Mouse (Mus musculus) hindbrain, embryonic 15.5 days (tissue): ENCODE measurements around the gene Gm20388. TPM values are rescaled to one million over a fixed set of nuclear protein-coding genes. Genes with fewer than 3 reads are reported as not detected.
A peak's percentile ranks its signal among the peaks of the same experiment; 100 is the strongest.
"Not testable (repeated sequence)": the region's sequence is repeated elsewhere in the genome, so short reads cannot be mapped to it uniquely, and the experiment has no call there.

Experiments
- ATAC-seq: fragments of 200-750 bp; cut with Nextera tagmentation; 2 replicates; pipeline ENCODE4 v1.8.0; 2017; ENCODE audit warnings: low read depth, moderate number of reproducible peaks, moderate TSS enrichment; ENCODE audit not compliant: low FRiP score
- H3K27ac ChIP-seq: fragments of 300-500 bp; sonication (generic); replicated peaks from 2 replicates; pipeline ENCODE4 v1.5.1; 2015; ENCODE audit warnings: mild to moderate bottlenecking, inconsistent platforms
- H3K27me3 ChIP-seq: fragments of 300-500 bp; sonication (generic); 2 replicates; pipeline ENCODE4 v1.6.1; 2015; ENCODE audit warnings: control low read depth, inconsistent platforms
- H3K36me3 ChIP-seq: fragments of 300-500 bp; sonication (generic); 2 replicates; pipeline ENCODE4 v1.6.1; 2015; ENCODE audit warnings: control low read depth, inconsistent platforms
- H3K4me1 ChIP-seq: fragments of 300-500 bp; sonication (generic); replicated peaks from 2 replicates; pipeline ENCODE4 v1.6.1; 2015; ENCODE audit warnings: control low read depth, inconsistent platforms
- H3K4me2 ChIP-seq: fragments of 300-500 bp; sonication (generic); 2 replicates; pipeline ENCODE4 v1.6.1; 2015; ENCODE audit warnings: moderate library complexity, mild to moderate bottlenecking, inconsistent platforms
- H3K4me3 ChIP-seq: fragments of 300-500 bp; sonication (generic); 2 replicates; pipeline ENCODE4 v1.5.1; 2015; ENCODE audit warnings: mild to moderate bottlenecking, inconsistent platforms
- H3K9ac ChIP-seq: fragments of 300-500 bp; sonication (generic); 2 replicates; pipeline ENCODE4 v1.6.1; 2015; ENCODE audit warnings: inconsistent platforms
- H3K9me3 ChIP-seq: fragments of 300-500 bp; sonication (generic); 2 replicates; pipeline ENCODE4 v1.6.1; 2016; ENCODE audit warnings: control low read depth, inconsistent platforms
- WGBS: fragments of 180-500 bp; shearing (Covaris S2); methylation state at CpG from one replicate; pipeline ENCODE4 v1.1.7; 2015; 5-methylcytosine and 5-hydroxymethylcytosine counted together
- polyA plus RNA-seq: library from polyadenylated mRNA; unstranded; fragments of >200 nt; fragmentation: Nextera tagmentation; extraction: Ambion mirVana; gene quantifications from 2 replicates; pipeline ENCODE4 v1.2.1, GENCODE M21; 2015

The Gm20388 gene
- polyA plus RNA-seq, 1 experiment from 2014 or later = 5.4 TPM

DNA sequence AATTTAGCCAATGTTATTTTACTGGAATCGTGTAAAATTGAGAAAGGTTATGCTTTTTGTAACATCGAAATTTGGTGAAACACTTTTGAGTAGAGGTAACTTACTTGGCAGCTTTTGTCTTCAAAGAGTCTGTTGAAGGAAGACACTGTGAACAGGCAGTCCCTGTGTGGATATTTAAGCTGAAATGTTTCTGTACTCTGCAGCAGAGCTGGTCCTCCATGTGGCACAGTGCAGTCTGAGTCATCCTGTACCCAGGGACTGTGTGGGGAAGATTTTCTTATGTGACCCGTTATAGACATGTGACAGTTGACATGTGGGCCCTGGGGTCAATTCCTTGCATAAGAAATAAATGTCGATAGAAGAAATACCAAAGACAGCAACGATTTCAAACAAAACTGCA lies 4251.0 kb downstream of the Gm20388 start:
- 77% methylated on average over 5 of the region's 5 CpGs for WGBS
- no peak overlapping the region for H3K4me2 ChIP-seq
- H3K36me3 ChIP-seq = no peaks in the 10 kb centered on the region
- no peaks in the 10 kb centered on the region for H3K4me1 ChIP-seq
- no peak overlapping the region for H3K27ac ChIP-seq
- no peaks in the 10 kb centered on the region for H3K9me3 ChIP-seq
- no peak overlapping the region for H3K9ac ChIP-seq
- H3K4me3 ChIP-seq = no peak overlapping the region
- no peak for ATAC-seq
- H3K27me3 ChIP-seq = no peaks in the 10 kb centered on the region

DNA sequence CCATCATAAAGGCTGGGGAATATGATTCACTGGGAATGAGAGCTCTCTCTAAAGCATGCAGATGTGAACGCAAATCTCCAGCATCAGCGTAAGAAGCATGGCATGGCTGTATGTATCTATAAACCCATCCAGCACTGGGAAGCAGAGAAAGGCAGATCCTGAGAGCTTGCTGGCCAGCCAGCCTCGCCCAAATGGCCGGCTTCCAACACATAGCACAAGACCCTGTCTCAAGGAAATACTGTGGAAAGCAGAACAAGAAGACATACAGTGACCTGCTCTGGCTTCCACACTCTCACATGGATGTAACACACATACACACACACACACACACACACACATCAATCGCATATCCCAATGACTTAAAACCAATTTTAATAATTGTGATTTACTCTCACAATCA lies 4252.6 kb downstream of the Gm20388 start:
- H3K4me3 ChIP-seq = no peak overlapping the region
- H3K36me3 ChIP-seq = no peaks in the 10 kb centered on the region
- no peak overlapping the region for H3K9ac ChIP-seq
- H3K27ac ChIP-seq = no peak overlapping the region
- H3K27me3 ChIP-seq = no peaks in the 10 kb centered on the region
- no peak overlapping the region for H3K4me2 ChIP-seq
- ATAC-seq = no peak
- WGBS = 83% methylated on average over 5 of the region's 5 CpGs
- no peaks in the 10 kb centered on the region for H3K4me1 ChIP-seq
- H3K9me3 ChIP-seq = no peaks in the 10 kb centered on the region

DNA sequence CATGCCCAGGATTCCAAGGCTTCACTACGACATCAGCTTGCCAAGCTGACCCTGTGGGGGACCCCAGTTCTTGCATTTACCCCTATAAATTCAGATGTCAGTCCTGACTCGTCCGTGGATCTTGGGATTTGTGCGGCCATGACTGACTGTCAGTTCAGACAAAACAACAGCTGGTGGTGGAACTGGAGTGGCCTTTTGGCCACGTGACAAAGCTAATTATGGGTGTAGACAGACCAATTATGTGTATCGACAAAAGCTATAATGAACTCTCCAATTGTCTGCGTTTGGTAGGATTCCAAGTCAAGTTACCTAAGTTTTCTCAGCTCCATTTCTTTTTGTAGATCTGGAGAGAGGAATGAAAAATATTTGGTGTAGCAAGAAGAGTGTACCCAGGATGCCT lies 4259.1 kb downstream of the Gm20388 start:
- Histone ChIP-seq H3K9me3 (no peaks in the 10 kb centered on the region), H3K27ac (no peak overlapping the region), H3K9ac (no peak overlapping the region), H3K27me3 (no peaks in the 10 kb centered on the region), H3K4me1 (peaks cover 27% of the 10 kb centered on the region), H3K36me3 (no peaks in the 10 kb centered on the region), H3K4me2 (no peak overlapping the region), H3K4me3 (no peak overlapping the region)
- ATAC-seq = no peak
- 42% methylated on average over 7 of the region's 7 CpGs for WGBS

DNA sequence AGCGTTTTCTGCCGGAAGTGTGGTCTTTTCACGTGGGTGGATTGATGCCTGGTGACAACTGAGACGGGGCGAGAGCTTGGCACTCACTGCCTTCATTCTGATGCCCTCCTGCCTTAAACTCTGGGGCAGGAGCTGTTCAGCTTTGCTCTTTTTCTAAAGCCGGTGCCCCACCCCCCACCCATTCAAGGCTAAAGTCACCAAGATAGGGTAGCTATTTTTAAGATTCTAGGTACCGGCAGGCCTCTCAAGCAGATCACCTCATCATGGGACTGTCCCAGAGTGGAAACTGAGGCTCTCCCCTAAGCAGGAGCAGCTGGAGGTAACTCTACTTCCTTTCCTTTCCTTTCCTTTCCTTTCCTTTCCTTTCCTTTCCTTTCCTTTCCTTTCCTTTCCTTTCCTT lies 4260.0 kb downstream of the Gm20388 start:
- Histone ChIP-seq H3K9me3 (no peaks in the 10 kb centered on the region), H3K4me3 (no peak overlapping the region), H3K4me2 (no peak overlapping the region), H3K27me3 (no peaks in the 10 kb centered on the region), H3K9ac (no peak overlapping the region), H3K36me3 (no peaks in the 10 kb centered on the region), H3K4me1 (peaks cover 31% of the 10 kb centered on the region), H3K27ac (no peak overlapping the region)
- ATAC-seq = no peak
- WGBS = 81% methylated on average over 7 of the region's 7 CpGs

DNA sequence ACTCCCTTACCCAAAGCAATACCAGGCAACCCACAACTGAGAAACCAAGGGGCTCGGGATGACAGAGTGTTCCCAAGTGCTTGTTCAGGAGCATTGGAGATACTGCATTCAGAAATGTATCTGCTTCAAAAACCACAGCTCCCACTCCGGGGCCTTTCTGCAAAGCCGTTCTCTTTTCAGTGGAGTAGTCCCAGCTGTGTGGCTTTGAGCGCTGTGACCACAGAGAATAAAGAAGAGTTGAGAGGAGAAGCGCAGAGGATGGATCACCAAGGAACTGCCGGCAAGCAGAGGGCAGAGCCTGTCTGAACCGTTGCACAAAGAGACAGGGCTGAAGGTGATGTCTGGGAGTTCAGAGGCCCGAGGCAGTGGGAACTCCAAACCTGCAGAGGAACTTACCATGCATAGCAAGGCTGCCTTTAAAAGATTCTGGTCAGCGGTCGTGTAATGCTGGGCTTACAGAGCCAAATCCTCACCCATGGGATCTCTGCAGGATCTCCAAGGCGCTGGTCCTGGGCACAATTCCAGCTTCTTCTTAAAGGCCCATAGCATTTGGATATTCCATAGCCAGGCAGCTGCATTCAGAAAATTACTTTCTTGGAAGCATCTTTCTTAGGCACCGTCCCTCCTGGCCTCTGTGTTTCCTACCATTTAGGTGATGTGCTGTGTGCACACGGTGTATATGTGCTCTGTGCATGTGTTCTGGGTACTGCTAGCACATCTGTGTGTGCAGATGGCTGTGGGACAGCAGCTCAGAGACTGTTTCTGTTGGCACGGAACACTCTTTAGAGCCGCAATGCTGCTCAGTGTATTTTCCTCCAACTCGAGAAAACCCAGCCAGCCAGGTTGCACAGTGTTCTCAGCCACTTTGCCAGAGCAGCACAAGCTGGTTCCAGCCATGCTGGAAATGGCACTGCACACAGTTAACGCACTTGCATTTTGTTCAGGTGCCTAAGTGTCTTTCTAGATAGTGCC lies 4261.2 kb downstream of the Gm20388 start:
- ATAC-seq = peak; percentile 50; the same call in 1 of the 2 replicates
- Histone ChIP-seq H3K9me3 (no peaks in the 10 kb centered on the region), H3K4me3 (no peak overlapping the region), H3K27me3 (no peaks in the 10 kb centered on the region), H3K9ac (no peak overlapping the region), H3K4me1 (peaks cover 42% of the 10 kb centered on the region), H3K4me2 (no peak overlapping the region), H3K36me3 (no peaks in the 10 kb centered on the region), H3K27ac (peak overlapping the region; percentile 48)
- WGBS = 44% methylated on average over 17 of the region's 17 CpGs

DNA sequence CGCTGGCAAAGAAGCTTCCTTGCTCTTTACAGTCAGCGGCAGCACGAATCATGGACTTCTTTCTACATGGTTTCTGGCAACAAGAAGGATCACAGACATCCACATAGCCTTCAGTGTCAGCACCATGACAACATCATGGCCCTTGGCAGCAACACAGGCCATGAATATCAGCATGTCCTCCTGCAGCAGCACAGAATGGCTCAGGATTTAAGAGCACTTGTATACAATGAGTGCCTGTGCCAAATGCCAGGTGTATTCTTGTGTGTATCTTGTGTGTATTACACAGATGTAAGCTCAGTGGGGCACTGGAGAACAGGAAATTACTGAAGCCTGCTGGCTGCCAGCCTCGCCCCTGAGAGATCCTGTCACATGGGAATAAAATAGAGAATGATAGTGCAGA lies 4263.0 kb downstream of the Gm20388 start:
- H3K4me3 ChIP-seq = no peak overlapping the region
- H3K4me1 ChIP-seq = peaks cover 39% of the 10 kb centered on the region
- H3K4me2 ChIP-seq = no peak overlapping the region
- H3K36me3 ChIP-seq = no peaks in the 10 kb centered on the region
- H3K9ac ChIP-seq = no peak overlapping the region
- H3K27ac ChIP-seq = no peak overlapping the region
- H3K27me3 ChIP-seq = no peaks in the 10 kb centered on the region
- 53% methylated on average over 4 of the region's 4 CpGs for WGBS
- ATAC-seq = no peak
- no peaks in the 10 kb centered on the region for H3K9me3 ChIP-seq

DNA sequence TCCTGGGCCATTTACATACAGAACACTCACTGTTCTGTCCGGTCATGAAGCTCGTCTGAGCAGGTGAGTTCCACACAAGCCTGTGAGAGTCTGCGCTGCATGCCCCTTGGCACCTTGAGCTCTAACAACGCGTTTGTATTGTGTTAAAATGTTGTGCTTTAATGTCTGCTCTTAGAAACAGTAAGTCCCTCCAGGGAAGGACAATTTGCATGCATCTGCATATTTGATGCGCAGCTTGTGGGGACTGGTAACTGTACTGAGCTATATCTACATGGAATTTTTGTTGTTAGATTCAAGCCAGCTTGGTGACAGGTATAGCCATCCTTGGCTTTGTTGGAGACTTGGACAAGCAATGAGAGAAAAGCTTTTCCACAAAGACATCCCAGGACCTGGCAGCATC lies 4265.5 kb downstream of the Gm20388 start:
- Histone ChIP-seq H3K9me3 (no peaks in the 10 kb centered on the region), H3K9ac (no peak overlapping the region), H3K4me1 (peaks cover 36% of the 10 kb centered on the region), H3K36me3 (no peaks in the 10 kb centered on the region), H3K4me3 (no peak overlapping the region), H3K27ac (peak overlapping the region; percentile 22; the same call in 1 of the 2 replicates), H3K27me3 (no peaks in the 10 kb centered on the region), H3K4me2 (no peak overlapping the region)
- ATAC-seq = no peak
- WGBS = 50% methylated on average over 6 of the region's 6 CpGs

DNA sequence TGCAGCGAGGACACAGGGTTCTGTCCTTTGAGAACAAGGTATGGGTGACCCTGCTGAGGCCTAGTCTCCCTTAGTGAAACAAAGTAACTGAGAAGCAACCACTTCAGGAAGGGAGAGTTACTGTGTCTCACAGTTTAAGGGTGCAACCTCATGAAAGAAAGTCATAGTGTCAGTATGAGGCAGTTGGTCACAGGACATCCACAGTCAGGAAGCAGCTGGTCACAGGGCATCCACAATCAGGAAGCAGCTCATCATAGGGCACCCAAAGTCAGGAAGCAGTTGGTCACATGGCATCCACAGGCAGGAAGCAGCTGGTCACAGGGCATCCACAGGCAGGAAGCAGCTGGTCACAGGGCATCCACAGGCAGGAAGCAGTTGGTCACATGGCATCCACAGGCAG lies 4266.5 kb downstream of the Gm20388 start:
- not testable (repeated sequence) for H3K9ac ChIP-seq, H3K4me2 ChIP-seq, H3K27me3 ChIP-seq, H3K36me3 ChIP-seq, ATAC-seq, H3K4me3 ChIP-seq, H3K27ac ChIP-seq, H3K9me3 ChIP-seq
- peaks cover 31% of the 10 kb centered on the region for H3K4me1 ChIP-seq
- WGBS = 91% methylated on average over 1 of the region's 1 CpGs

DNA sequence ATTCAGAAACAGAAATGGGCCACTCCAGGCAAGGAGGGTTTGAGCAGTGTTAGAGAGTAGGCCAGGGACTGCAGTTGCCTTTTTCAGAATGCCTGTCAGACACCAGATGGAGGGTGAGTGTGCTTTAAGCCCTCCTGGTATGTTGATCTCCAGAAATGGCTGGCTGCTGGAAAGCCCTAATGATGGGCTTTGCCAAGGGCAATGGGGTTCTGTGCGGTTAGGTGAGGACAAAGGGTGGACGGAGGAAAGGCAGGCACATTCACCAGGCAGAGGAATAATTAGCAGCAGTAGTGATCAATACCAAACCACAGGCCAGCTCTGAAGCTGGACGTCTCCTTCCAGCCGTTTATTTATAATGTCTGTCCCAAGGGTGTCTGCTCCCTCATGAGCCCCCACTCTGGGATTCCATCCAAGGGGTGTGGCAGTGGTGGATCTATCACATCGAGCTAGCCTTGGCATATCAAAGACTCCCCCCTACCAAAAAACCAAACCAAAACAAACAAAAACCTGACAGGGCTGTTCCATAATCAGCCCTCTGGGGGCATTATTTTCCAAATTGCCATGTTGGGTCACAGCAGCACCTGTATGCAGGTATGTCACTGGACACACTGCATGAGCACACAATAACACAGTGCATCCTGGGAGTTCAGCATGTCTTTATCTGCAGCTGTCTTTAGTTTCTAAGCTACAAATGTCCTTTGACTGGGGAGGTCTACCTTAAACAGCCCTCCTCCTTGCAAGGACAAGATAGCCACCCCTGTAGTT lies 4270.2 kb downstream of the Gm20388 start:
- 50% methylated on average over 5 of the region's 5 CpGs for WGBS
- Histone ChIP-seq H3K27ac (no peak overlapping the region), H3K4me1 (peaks cover 31% of the 10 kb centered on the region)

DNA sequence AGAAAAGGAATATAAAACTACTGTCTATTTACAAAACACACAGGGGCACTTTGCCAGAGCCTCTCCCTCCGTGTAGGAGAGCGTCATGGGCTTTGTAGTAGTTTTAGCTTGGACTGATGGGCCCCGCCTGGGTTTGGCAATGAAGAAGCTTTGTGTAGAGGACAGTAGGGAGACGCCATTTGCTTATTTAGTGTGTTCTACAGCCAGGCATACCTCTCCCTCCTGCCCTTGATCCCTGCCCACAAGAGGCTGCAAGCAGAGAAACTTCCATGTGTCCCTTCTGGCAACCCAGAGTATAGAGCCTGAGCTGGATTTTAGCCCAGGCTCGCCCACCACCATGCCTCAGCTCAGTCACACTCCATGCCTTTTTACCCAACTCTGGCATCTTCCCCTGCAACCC lies 4271.1 kb downstream of the Gm20388 start:
- no peak overlapping the region for H3K9ac ChIP-seq
- no peak overlapping the region for H3K4me3 ChIP-seq
- no peaks in the 10 kb centered on the region for H3K9me3 ChIP-seq
- no peak overlapping the region for H3K27ac ChIP-seq
- H3K27me3 ChIP-seq = no peaks in the 10 kb centered on the region
- no peaks in the 10 kb centered on the region for H3K36me3 ChIP-seq
- peaks cover 22% of the 10 kb centered on the region for H3K4me1 ChIP-seq
- no peak; the same call in 1 of the 2 replicates for ATAC-seq
- 80% methylated on average over 5 of the region's 5 CpGs for WGBS
- H3K4me2 ChIP-seq = no peak overlapping the region

More for the DNA sequence above, 4270.2 kb downstream of the Gm20388 start:
- H3K9me3 ChIP-seq = no peaks in the 10 kb centered on the region
- H3K4me2 ChIP-seq = no peak overlapping the region
- no peaks in the 10 kb centered on the region for H3K36me3 ChIP-seq
- H3K27me3 ChIP-seq = no peaks in the 10 kb centered on the region
- H3K9ac ChIP-seq = no peak overlapping the region
- no peak for ATAC-seq
- no peak overlapping the region for H3K4me3 ChIP-seq

DNA sequence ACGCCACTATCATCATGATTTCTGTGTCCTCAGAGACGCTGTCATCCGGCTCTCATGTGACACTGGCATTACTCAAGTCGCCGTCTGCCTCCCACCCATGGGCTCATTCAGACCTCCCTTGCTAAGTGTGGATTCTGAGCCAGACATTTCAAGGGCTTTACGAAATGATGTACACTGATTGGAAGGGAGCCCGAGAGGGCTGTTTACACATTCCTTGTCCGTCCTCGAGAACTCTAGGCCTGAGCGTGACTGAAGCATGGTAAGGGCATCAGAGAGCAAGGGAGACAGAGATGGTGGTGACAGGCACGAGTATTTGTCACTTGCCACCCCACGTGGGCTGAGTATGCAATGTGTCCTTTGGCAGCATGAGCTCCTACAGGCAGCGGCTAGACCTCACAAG lies 4271.6 kb downstream of the Gm20388 start:
- H3K4me2 ChIP-seq = no peak overlapping the region
- no peaks in the 10 kb centered on the region for H3K9me3 ChIP-seq
- H3K9ac ChIP-seq = no peak overlapping the region; the same call in 1 of the 2 replicates
- H3K4me1 ChIP-seq = peaks cover 21% of the 10 kb centered on the region
- no peaks in the 10 kb centered on the region for H3K27me3 ChIP-seq
- 0 out of 2 replicates have a peak overlapping the region, but pooled peaks have one; percentile 32 for H3K27ac ChIP-seq
- WGBS = 51% methylated on average over 13 of the region's 13 CpGs
- H3K4me3 ChIP-seq = no peak overlapping the region
- ATAC-seq = no peak; the same call in 1 of the 2 replicates
- H3K36me3 ChIP-seq = no peaks in the 10 kb centered on the region

DNA sequence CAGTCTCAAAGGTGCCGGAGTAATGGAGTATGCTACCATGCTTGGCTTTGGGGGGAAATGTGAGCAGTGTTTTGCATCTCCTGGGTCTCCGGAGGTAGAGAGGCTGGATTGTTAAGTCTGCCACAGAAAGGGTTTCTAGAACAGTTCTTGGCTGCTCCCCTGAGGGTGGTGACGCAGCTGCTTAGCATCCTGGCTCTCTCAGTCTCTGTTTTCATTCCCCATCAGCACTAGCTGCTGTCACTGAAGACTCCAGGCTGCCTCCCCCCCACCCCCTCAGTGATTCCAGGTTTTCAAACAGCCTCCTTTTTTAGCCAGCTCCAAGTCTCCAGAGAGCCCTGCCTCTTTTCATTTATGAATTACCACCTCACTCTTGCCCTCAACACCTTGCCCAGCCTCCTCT lies 4273.4 kb downstream of the Gm20388 start:
- no peaks in the 10 kb centered on the region for H3K27me3 ChIP-seq
- no peak overlapping the region for H3K4me2 ChIP-seq
- no peaks in the 10 kb centered on the region for H3K36me3 ChIP-seq
- no peak overlapping the region for H3K9ac ChIP-seq
- H3K27ac ChIP-seq = no peak overlapping the region
- WGBS = 62% methylated on average over 3 of the region's 3 CpGs
- no peaks in the 10 kb centered on the region for H3K9me3 ChIP-seq
- no peak for ATAC-seq
- peaks cover 21% of the 10 kb centered on the region for H3K4me1 ChIP-seq
- no peak overlapping the region for H3K4me3 ChIP-seq
